Mouse (Mus musculus) spleen, postnatal 10 days (tissue): ENCODE measurements around the gene Gkn3.
A peak's percentile ranks its signal among the peaks of the same experiment; 100 is the strongest.

Experiments used
- DNase-seq, 2 experiments: peaks; one replicate each; pipeline ENCODE4 v3.0.0; 2021 to 2022; ENCODE audit warnings: low spot score in 2 of 2

The Gkn3 gene

DNA sequence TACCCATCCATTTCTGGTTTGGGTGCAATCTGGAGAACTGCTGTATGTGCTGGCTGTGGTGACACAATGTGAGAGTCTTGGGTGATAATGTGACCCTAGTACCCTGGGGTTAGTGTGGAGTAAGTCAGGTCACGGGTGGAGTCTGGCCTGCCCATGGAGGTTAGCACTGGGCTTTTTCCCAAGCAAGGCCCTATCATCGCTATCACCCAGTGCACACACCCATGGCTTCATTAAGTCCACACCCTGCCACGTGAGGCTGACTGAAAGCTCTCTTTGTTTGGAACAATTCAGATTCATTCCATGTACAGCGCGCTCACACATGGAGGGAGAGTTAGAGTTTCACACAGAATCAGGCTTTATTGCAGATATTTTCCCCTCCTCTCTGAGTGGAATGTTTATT, 34.3 kb downstream of the Gkn3 start:
- no peak for DNase-seq

DNA sequence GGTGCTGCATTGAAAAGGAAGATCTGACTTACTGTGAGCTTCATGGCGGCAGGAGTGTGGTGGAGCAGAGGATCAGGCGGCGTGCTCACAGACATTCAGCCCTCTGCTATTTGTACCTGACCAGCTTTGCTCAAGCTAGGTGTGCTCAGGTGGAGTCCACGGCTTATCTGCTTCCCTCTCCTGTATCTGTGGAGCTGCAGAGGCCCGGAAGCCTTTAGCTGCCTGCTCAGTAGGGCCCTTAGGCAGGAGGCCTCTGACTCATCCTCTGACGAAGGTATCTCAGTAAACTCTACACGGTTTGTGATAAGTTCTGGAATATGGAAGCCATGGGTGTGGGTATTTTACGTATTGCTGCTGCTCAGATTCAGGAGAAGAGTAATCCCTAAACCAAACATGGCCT, 37.9 kb downstream of the Gkn3 start, which contains the start of gene Gkn1:
Gene Gkn1, minus strand, starts transcription at position 114 of the 400 bp plus-strand sequence.
- no peak for DNase-seq

DNA sequence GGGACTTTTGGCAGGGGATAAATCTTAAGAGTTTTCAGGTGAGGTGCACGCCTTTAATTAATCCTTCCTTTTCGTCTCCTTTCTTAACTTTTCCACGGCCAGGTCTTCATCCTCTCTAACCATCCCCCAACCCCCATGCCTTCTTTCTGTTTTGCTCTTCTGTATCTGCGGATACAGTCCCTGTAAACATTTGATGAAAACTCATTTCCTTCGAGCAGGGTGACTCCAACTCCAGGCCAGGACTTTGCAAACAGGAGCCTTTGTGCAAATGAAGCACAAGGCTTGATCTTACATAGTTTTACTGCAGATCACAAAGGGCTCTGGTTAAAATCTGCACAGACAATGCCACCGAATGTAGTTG, 52.8 kb downstream of the Gkn3 start:
- no peak for DNase-seq

DNA sequence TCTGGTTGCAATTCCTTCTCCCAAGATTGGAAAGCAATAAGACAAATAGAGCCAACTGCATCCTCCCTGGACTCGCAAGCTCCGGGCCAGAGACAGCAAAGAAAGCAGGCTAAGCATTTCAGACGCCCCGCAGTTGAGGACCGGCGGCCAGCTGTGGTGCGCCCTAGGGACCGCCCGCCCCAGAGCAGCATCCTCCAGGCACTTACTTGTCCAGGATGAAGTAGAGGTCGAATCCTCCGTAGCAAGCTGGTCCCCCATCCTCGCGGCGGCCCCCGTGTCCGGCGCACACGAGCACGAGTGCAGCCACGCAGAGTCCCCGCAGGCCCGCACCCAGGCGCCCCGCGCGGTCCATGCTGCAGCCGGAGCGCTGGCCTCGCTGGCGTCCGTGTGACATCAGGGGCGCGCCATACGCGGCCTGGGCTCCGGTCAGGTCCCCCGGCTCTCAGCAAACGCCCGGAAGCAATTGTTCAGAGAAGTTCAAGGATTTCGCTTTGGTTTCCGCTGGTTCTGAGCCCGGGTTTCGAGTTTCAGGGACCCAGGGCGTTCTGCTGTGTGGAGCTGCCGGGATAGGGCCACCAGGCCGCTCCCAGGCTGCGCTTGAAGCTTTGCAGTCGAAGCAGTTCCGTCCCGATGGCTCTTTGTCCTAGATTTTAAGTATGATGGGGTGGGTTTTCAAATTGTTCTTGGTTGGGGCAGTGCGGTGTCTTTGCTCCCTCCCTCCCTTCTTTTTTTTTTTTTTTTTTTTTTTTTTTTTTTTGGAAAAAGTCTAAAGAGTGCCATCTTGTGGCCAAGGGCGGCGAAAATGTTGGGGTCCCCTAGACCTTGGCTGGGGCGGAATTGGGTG, 53.4 kb downstream of the Gkn3 start, which contains the start of gene Antxr1:
Gene Antxr1, minus strand, starts transcription at position 731 of the 844 bp plus-strand sequence.
- peak; percentile 20 to 49 for DNase-seq

DNA sequence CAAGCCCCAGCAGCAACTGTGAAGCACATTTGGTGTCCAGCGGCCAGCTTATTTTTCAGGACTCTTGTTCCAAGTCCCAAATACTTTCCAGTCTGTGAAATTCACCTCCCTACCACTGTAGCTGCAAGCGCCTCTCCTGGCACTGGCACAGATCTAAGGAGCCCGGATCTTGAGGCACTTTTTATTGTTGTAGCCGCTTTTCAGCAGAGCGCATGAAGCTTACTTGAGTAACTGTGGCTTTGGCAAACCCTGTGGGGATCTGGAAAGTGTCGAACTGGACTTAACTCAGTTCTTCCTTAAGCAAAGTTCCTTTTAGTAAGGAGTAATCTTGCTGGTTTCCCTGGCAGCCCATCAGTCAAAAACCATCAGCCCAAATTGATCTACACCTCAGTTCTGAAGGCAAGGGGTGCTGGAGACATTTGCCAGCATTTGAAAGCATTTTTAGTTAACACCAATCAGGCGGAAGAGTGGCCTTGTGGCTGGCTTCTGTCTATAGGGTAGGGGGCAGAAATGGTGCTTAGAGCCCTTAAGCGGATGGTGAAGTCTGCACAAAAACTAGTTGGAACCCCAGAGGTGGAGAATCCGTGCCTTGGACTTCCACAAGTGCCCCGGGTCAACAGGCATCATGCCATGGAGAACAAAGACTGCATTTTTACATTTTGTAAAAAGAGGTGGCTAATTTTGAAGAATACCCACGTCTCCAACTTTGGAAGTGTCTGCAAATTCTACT, 54.2 kb downstream of the Gkn3 start:
- no peak for DNase-seq
